Mouse (Mus musculus): ENCODE results near the gene Cd19.
A peak's percentile ranks its signal among the peaks of the same experiment; 100 is the strongest.
"Not testable (repeated sequence)": the region's sequence is repeated elsewhere in the genome, so short reads cannot be mapped to it uniquely, and the experiment has no call there.

The Cd19 gene

GRCm38 (mm10) chr7:126430167-126430566 lies 15.5 kb upstream of the Cd19 start:
- DNase-seq: peak; percentile 86

- no peak for DNase-seq
Measured at GRCm38 (mm10) chr7:126429503-126429898, 14.8 kb upstream of the Cd19 start.

- DNase-seq: peak; percentile 99
Measured at GRCm38 (mm10) chr7:126428631-126429502, 14.2 kb upstream of the Cd19 start, which contains the start of gene Rabep2. Rabep2 (plus strand) TSS chr7:126428759.

- peak; percentile 91 for DNase-seq
Measured at GRCm38 (mm10) chr7:126428154-126428553, 13.5 kb upstream of the Cd19 start.

- DNase-seq: peak; percentile 92
Measured at GRCm38 (mm10) chr7:126427323-126427860, 12.7 kb upstream of the Cd19 start.

- no peak for DNase-seq
Measured at GRCm38 (mm10) chr7:126424161-126424560, 9.5 kb upstream of the Cd19 start.

- DNase-seq: no peak
Measured at GRCm38 (mm10) chr7:126421756-126422155, 7.1 kb upstream of the Cd19 start.

GRCm38 (mm10) chr7:126418496-126418895 lies 3.8 kb upstream of the Cd19 start:
- no peak for DNase-seq

GRCm38 (mm10) chr7:126417606-126418005 lies 2.9 kb upstream of the Cd19 start:
- DNase-seq: peak; percentile 86

- DNase-seq: no peak
Measured at GRCm38 (mm10) chr7:126417045-126417444, 2.4 kb upstream of the Cd19 start.

GRCm38 (mm10) chr7:126416615-126417014 lies 1.9 kb upstream of the Cd19 start:
- peak; percentile 83 for DNase-seq

- DNase-seq: no peak
Measured at GRCm38 (mm10) chr7:126411061-126411460, 3.6 kb downstream of the Cd19 start.

- no peak for DNase-seq
Measured at GRCm38 (mm10) chr7:126408686-126409085, 6.0 kb downstream of the Cd19 start.

GRCm38 (mm10) chr7:126402518-126402917 lies 12.2 kb downstream of the Cd19 start:
- not testable (repeated sequence) for DNase-seq

- DNase-seq: peak; percentile 95
Measured at GRCm38 (mm10) chr7:126399548-126399947, 15.1 kb downstream of the Cd19 start.

GRCm38 (mm10) chr7:126397822-126398221 lies 16.9 kb downstream of the Cd19 start:
- no peak for DNase-seq

- DNase-seq: no peak
Measured at GRCm38 (mm10) chr7:126397221-126397620, 17.5 kb downstream of the Cd19 start.

GRCm38 (mm10) chr7:126396298-126397119 lies 18.2 kb downstream of the Cd19 start, which contains the start of gene Nfatc2ip:
Nfatc2ip (minus strand) TSS chr7:126396737.
- peak; percentile 100 for DNase-seq

GRCm38 (mm10) chr7:126392086-126392884 lies 22.4 kb downstream of the Cd19 start:
- not testable (repeated sequence) for DNase-seq

GRCm38 (mm10) chr7:126388185-126388584 lies 26.5 kb downstream of the Cd19 start:
- DNase-seq: no peak

- DNase-seq: no peak
Measured at GRCm38 (mm10) chr7:126383565-126383964, 31.1 kb downstream of the Cd19 start.
